Mouse (Mus musculus) kidney, embryonic 15.5 days (tissue): ENCODE measurements around the gene 1190005I06Rik. TPM values are rescaled to one million over a fixed set of nuclear protein-coding genes. Genes with fewer than 3 reads are reported as not detected.

Experiments used
- ATAC-seq: fragments of 200-750 bp; cut with Nextera tagmentation; replicated peaks from 2 replicates; pipeline ENCODE4 v1.8.0; 2017; ENCODE audit warnings: moderate TSS enrichment; ENCODE audit not compliant: low FRiP score
- H3K27ac ChIP-seq: fragments of 300-500 bp; sonication (generic); 2 replicates; pipeline ENCODE4 v1.5.1; 2015; ENCODE audit warnings: mild to moderate bottlenecking, inconsistent platforms
- H3K27me3 ChIP-seq: fragments of 300-500 bp; sonication (generic); 2 replicates; pipeline ENCODE4 v1.6.1; 2015; ENCODE audit warnings: inconsistent platforms
- H3K36me3 ChIP-seq: fragments of 300-500 bp; sonication (generic); 2 replicates; pipeline ENCODE4 v1.6.1; 2015; ENCODE audit warnings: inconsistent platforms
- H3K4me1 ChIP-seq: fragments of 300-500 bp; sonication (generic); 2 replicates; pipeline ENCODE4 v1.6.1; 2015; ENCODE audit warnings: inconsistent platforms
- H3K4me2 ChIP-seq: fragments of 300-500 bp; sonication (generic); 2 replicates; pipeline ENCODE4 v1.6.1; 2015; ENCODE audit warnings: moderate library complexity, mild to moderate bottlenecking, inconsistent platforms
- H3K4me3 ChIP-seq: fragments of 300-500 bp; sonication (generic); replicated peaks from 2 replicates; pipeline ENCODE4 v1.5.1; 2015; ENCODE audit warnings: mild to moderate bottlenecking, inconsistent platforms
- H3K9ac ChIP-seq: fragments of 300-500 bp; sonication (generic); 2 replicates; pipeline ENCODE4 v1.6.1; 2015; ENCODE audit warnings: mild to moderate bottlenecking, inconsistent platforms
- H3K9me3 ChIP-seq: fragments of 300-500 bp; sonication (generic); replicated peaks from 2 replicates; pipeline ENCODE4 v1.6.1; 2016; ENCODE audit warnings: inconsistent platforms
- WGBS: fragments of 180-500 bp; shearing (Covaris S2); methylation state at CpG from one replicate; pipeline ENCODE4 v1.1.7; 2015; ENCODE audit warnings: mixed read lengths; 5-methylcytosine and 5-hydroxymethylcytosine counted together
- polyA plus RNA-seq: library from polyadenylated mRNA; unstranded; fragments of >200 nt; fragmentation: Nextera tagmentation; extraction: Ambion mirVana; gene quantifications from 2 replicates; pipeline ENCODE4 v1.2.1, GENCODE M21; 2015

Gene 1190005I06Rik
- polyA plus RNA-seq, 1 experiment from 2014 or later, result 4.0 TPM

GRCm38 (mm10) chr8:120631441-120632375, 15.7 kb downstream of the 1190005I06Rik start:
- Histone ChIP-seq H3K36me3 (no peaks in the 10 kb centered on the region), H3K9me3 (no peaks in the 10 kb centered on the region), H3K27me3 (peaks cover 48% of the 10 kb centered on the region), H3K4me1 (peaks cover 15% of the 10 kb centered on the region), H3K27ac (no peak overlapping the region), H3K9ac (no peak overlapping the region), H3K4me3 (no peak overlapping the region), H3K4me2 (no peak overlapping the region)
- WGBS, result 78% methylated on average over 21 of the region's 21 CpGs
- ATAC-seq, result no peak

- no peaks in the 10 kb centered on the region for H3K36me3 ChIP-seq
- peaks cover 48% of the 10 kb centered on the region for H3K27me3 ChIP-seq
- H3K4me3 ChIP-seq, result no peak overlapping the region
- no peak overlapping the region for H3K4me2 ChIP-seq
- no peak overlapping the region for H3K27ac ChIP-seq
- H3K4me1 ChIP-seq, result peaks cover 15% of the 10 kb centered on the region
- H3K9ac ChIP-seq, result no peak overlapping the region
- H3K9me3 ChIP-seq, result no peaks in the 10 kb centered on the region
- 34% methylated on average over 6 of the region's 6 CpGs for WGBS
- no peak for ATAC-seq
These were observed 16.6 kb downstream of the 1190005I06Rik start for GRCm38 (mm10) chr8:120630848-120631247.

GRCm38 (mm10) chr8:120630031-120630430, 17.4 kb downstream of the 1190005I06Rik start:
- WGBS, result 63% methylated on average over 5 of the region's 5 CpGs
- no peak overlapping the region for H3K27ac ChIP-seq
- H3K9me3 ChIP-seq, result no peaks in the 10 kb centered on the region
- no peak overlapping the region for H3K9ac ChIP-seq
- ATAC-seq, result no peak
- peaks cover 16% of the 10 kb centered on the region for H3K4me1 ChIP-seq
- H3K36me3 ChIP-seq, result no peaks in the 10 kb centered on the region
- H3K27me3 ChIP-seq, result peaks cover 43% of the 10 kb centered on the region
- no peak overlapping the region for H3K4me3 ChIP-seq
- H3K4me2 ChIP-seq, result no peak overlapping the region

GRCm38 (mm10) chr8:120627298-120627697, 20.1 kb downstream of the 1190005I06Rik start:
- Histone ChIP-seq H3K9me3 (no peaks in the 10 kb centered on the region), H3K4me2 (no peak overlapping the region), H3K27ac (no peak overlapping the region), H3K9ac (no peak overlapping the region), H3K4me1 (peaks cover 16% of the 10 kb centered on the region), H3K4me3 (no peak overlapping the region), H3K36me3 (no peaks in the 10 kb centered on the region), H3K27me3 (peaks cover 17% of the 10 kb centered on the region)
- ATAC-seq, result no peak
- WGBS, result 86% methylated on average over 5 of the region's 5 CpGs

GRCm38 (mm10) chr8:120626461-120626860, 21.0 kb downstream of the 1190005I06Rik start:
- Histone ChIP-seq H3K4me1 (peaks cover 16% of the 10 kb centered on the region), H3K27ac (no peak overlapping the region), H3K4me2 (no peak overlapping the region), H3K27me3 (peaks cover 9% of the 10 kb centered on the region; the same call in 1 of the 2 replicates), H3K9me3 (no peaks in the 10 kb centered on the region), H3K4me3 (no peak overlapping the region), H3K9ac (no peak overlapping the region), H3K36me3 (no peaks in the 10 kb centered on the region)
- WGBS, result 60% methylated on average over 11 of the region's 11 CpGs
- no peak for ATAC-seq

- Histone ChIP-seq H3K27ac (peak overlapping the region; percentile 32; the same call in 1 of the 2 replicates), H3K36me3 (no peaks in the 10 kb centered on the region), H3K4me3 (no peak overlapping the region), H3K4me2 (no peak overlapping the region), H3K9ac (no peak overlapping the region), H3K4me1 (peaks cover 20% of the 10 kb centered on the region), H3K27me3 (no peaks in the 10 kb centered on the region), H3K9me3 (no peaks in the 10 kb centered on the region)
- 32% methylated on average over 2 of the region's 2 CpGs for WGBS
- ATAC-seq, result peak; percentile 61
These were observed 23.8 kb downstream of the 1190005I06Rik start for GRCm38 (mm10) chr8:120623608-120624007.

- Histone ChIP-seq H3K27me3 (no peaks in the 10 kb centered on the region), H3K4me3 (no peak overlapping the region), H3K9me3 (no peaks in the 10 kb centered on the region), H3K36me3 (no peaks in the 10 kb centered on the region), H3K4me2 (no peak overlapping the region), H3K4me1 (peaks cover 29% of the 10 kb centered on the region), H3K9ac (no peak overlapping the region), H3K27ac (no peak overlapping the region)
- no peak for ATAC-seq
- 78% methylated on average over 14 of the region's 14 CpGs for WGBS
These were observed 25.3 kb downstream of the 1190005I06Rik start for GRCm38 (mm10) chr8:120622161-120622560.

- Histone ChIP-seq H3K36me3 (no peaks in the 10 kb centered on the region), H3K4me1 (peaks cover 35% of the 10 kb centered on the region), H3K4me2 (no peak overlapping the region), H3K9me3 (no peaks in the 10 kb centered on the region), H3K4me3 (no peak overlapping the region), H3K9ac (no peak overlapping the region), H3K27me3 (no peaks in the 10 kb centered on the region), H3K27ac (no peak overlapping the region)
- WGBS, result 52% methylated on average over 7 of the region's 7 CpGs
- ATAC-seq, result no peak
These were observed 27.0 kb downstream of the 1190005I06Rik start for GRCm38 (mm10) chr8:120620441-120620840.

GRCm38 (mm10) chr8:120619235-120620180, 27.9 kb downstream of the 1190005I06Rik start:
- WGBS, result 75% methylated on average over 11 of the region's 11 CpGs
- Histone ChIP-seq H3K9me3 (no peaks in the 10 kb centered on the region), H3K4me3 (no peak overlapping the region), H3K27ac (no peak overlapping the region), H3K4me1 (peaks cover 29% of the 10 kb centered on the region), H3K36me3 (no peaks in the 10 kb centered on the region), H3K27me3 (no peaks in the 10 kb centered on the region), H3K4me2 (no peak overlapping the region), H3K9ac (no peak overlapping the region)
- ATAC-seq, result no peak

- Histone ChIP-seq H3K9me3 (no peaks in the 10 kb centered on the region), H3K4me3 (no peak overlapping the region), H3K27ac (no peak overlapping the region), H3K9ac (no peak overlapping the region), H3K4me1 (peaks cover 19% of the 10 kb centered on the region), H3K4me2 (no peak overlapping the region), H3K27me3 (no peaks in the 10 kb centered on the region), H3K36me3 (no peaks in the 10 kb centered on the region)
- peak; percentile 19; the same call in 1 of the 2 replicates for ATAC-seq
- 0% methylated on average over 6 of the region's 6 CpGs for WGBS
These were observed 29.3 kb downstream of the 1190005I06Rik start for GRCm38 (mm10) chr8:120618110-120618509.

- ATAC-seq, result no peak
- peaks cover 19% of the 10 kb centered on the region for H3K4me1 ChIP-seq
- H3K36me3 ChIP-seq, result no peaks in the 10 kb centered on the region
- no peak overlapping the region for H3K27ac ChIP-seq
- no peak overlapping the region for H3K4me2 ChIP-seq
- WGBS, result 53% methylated on average over 7 of the region's 8 CpGs
- no peak overlapping the region for H3K4me3 ChIP-seq
- no peaks in the 10 kb centered on the region for H3K9me3 ChIP-seq
- H3K27me3 ChIP-seq, result no peaks in the 10 kb centered on the region
- H3K9ac ChIP-seq, result no peak overlapping the region
These were observed 30.5 kb downstream of the 1190005I06Rik start for GRCm38 (mm10) chr8:120616663-120617626.
